Mouse (Mus musculus): Measurements from ENCODE around the gene Krit1. TPM values are rescaled to one million over a fixed set of nuclear protein-coding genes. Genes with fewer than 3 reads are reported as not detected.
"Not testable (repeated sequence)": the region's sequence is repeated elsewhere in the genome, so short reads cannot be mapped to it uniquely, and the experiment has no call there.

Krit1 gene
- polyA plus RNA-seq, 1 experiment, result 2.1 TPM

- Histone ChIP-seq H3K4me1 (ENCODE audit: control insufficient read depth, insufficient read depth, insufficient read length, low read length) (no peaks in the 10 kb centered on the region), H3K27me3 (ENCODE audit: control insufficient read depth, insufficient read depth, low read length) (no peaks in the 10 kb centered on the region), H3K36me3 (ENCODE audit: control insufficient read depth, insufficient read depth, low read length) (no peaks in the 10 kb centered on the region), H3K4me3 (ENCODE audit: low read depth, low read length) (no peak overlapping the region), H3K27ac (ENCODE audit: insufficient read depth, low read depth, low read length) (no peak overlapping the region)
- TF ChIP-seq CTCF (IDR thresholded peaks at IDR 0.05; ENCODE audit: extremely low read depth, insufficient read length, insufficient replicate concordance, low read depth, low read length) (no peak), POLR2A (IDR thresholded peaks at IDR 0.05; ENCODE audit: low read depth, low read length) (no peak)
Observed at GRCm38 (mm10) chr5:3889201-3889600, 86.2 kb downstream of the Krit1 start.

DNA sequence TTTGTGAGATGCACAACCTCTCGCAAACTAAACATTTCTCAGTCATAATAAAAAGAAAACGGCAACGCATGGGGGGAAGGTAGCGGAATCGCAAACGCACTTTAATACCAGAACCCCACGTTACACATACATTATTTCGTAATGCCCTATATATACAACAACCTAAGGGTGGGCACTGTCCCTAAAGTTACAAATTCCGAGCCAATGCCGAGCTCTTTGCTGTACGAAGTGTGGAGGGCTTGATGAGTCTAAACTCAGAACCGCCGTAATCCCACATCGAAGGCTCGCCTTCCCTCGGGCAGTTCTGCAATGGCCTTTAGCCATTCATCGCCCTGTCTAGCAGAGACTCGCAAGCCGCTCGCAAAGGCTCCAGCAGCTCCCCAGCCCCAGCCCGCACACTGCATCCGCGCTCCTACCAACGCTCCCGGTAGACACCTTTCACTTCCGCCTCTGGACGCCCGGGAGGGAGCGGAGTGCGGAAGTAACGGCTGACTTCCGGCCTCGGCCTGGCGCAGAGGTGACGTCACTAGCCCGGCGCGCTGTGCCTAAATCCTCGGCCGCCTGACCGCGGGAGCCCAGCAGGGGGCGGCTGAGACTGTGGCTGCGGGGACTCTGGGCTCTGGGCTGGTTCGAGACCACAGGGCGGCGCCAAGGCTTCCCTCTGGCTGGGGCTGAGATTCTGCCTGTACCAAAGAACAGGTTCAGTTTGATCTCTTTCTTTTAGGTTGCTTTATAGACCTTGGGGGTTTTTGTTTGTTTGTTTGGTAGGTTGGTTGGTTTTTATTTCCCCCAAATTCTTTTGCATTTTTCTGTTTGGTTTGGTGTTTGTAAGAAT lies 90.7 kb downstream of the Krit1 start, which contains the start of gene Mterf1a:
Mterf1a (minus strand) TSS at position 475 of the 835 bp plus-strand sequence.
- not testable (repeated sequence) for H3K36me3 ChIP-seq (ENCODE audit: control insufficient read depth, insufficient read depth, low read length); H3K27ac ChIP-seq (ENCODE audit: insufficient read depth, low read depth, low read length); H3K27me3 ChIP-seq (ENCODE audit: control insufficient read depth, insufficient read depth, low read length); H3K4me1 ChIP-seq (ENCODE audit: control insufficient read depth, insufficient read depth, insufficient read length, low read length)
- WGBS, result 1% methylated on average over 9 of the region's 47 CpGs
- peak within 1 kb of the TSS; percentile 36; the same call in 1 of the 2 replicates for H3K4me3 ChIP-seq (ENCODE audit: low read depth, low read length)

DNA sequence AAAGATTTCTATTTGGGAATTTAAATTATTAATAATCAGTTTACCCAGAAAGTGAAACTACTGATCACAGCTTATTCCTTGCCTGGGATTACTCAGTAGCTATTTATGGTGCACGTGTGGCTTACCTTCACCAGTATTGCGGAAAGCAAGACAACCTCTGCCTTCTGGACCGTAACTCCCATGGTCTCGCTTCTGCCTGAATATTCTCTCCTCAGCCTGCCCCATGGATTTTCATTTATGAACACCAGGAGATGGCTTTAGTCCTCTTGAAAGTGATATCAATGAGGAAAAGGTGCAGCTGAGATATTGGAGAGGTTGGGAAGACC lies 91.3 kb downstream of the Krit1 start:
- not testable (repeated sequence) for H3K36me3 ChIP-seq (ENCODE audit: control insufficient read depth, insufficient read depth, low read length); H3K4me3 ChIP-seq (ENCODE audit: low read depth, low read length); H3K27me3 ChIP-seq (ENCODE audit: control insufficient read depth, insufficient read depth, low read length); H3K27ac ChIP-seq (ENCODE audit: insufficient read depth, low read depth, low read length); H3K4me1 ChIP-seq (ENCODE audit: control insufficient read depth, insufficient read depth, insufficient read length, low read length)
- 90% methylated on average over 4 of the region's 4 CpGs for WGBS

Other genes starting within 250 kb of the Krit1 start
- 0.29 and 0.90 TPM in 2 replicates for gene 1700109H08Rik, start 231.6 kb upstream of the Krit1 start, polyA plus RNA-seq (2012; rRNA removed)
- gene Pex1, start 207.1 kb upstream of the Krit1 start, polyA plus RNA-seq (2012; rRNA removed), result 1.9 and 3.7 TPM in 2 replicates
- 1.3 and 2.3 TPM in 2 replicates for gene Rbm48, start 206.6 kb upstream of the Krit1 start, polyA plus RNA-seq (2012; rRNA removed)
- gene Tmbim7, start 152.0 kb upstream of the Krit1 start, polyA plus RNA-seq (2012; rRNA removed), result not detected in 2 replicates
- 13.3 and 24.3 TPM in 2 replicates for gene Gatad1, start 146.0 kb upstream of the Krit1 start, polyA plus RNA-seq (2012; rRNA removed)
- 3.5 and 6.3 TPM in 2 replicates for gene Ankib1, start 259 bp upstream of the Krit1 start, polyA plus RNA-seq (2012; rRNA removed)
- 0.05 TPM in 1 of 2 replicates, not detected in the other for gene Lrrd1, start 42.0 kb downstream of the Krit1 start, polyA plus RNA-seq (2012; rRNA removed)
- gene Mterf1a, start 90.7 kb downstream of the Krit1 start, polyA plus RNA-seq (2012; rRNA removed), result 0.15 and 0.34 TPM in 2 replicates
- gene Akap9, start 124.9 kb downstream of the Krit1 start, polyA plus RNA-seq (2012; rRNA removed), result 5.7 and 11.7 TPM in 2 replicates